Comparison of ENCODE assay signal across 8 mouse cellular contexts in the genomic region with DNA sequence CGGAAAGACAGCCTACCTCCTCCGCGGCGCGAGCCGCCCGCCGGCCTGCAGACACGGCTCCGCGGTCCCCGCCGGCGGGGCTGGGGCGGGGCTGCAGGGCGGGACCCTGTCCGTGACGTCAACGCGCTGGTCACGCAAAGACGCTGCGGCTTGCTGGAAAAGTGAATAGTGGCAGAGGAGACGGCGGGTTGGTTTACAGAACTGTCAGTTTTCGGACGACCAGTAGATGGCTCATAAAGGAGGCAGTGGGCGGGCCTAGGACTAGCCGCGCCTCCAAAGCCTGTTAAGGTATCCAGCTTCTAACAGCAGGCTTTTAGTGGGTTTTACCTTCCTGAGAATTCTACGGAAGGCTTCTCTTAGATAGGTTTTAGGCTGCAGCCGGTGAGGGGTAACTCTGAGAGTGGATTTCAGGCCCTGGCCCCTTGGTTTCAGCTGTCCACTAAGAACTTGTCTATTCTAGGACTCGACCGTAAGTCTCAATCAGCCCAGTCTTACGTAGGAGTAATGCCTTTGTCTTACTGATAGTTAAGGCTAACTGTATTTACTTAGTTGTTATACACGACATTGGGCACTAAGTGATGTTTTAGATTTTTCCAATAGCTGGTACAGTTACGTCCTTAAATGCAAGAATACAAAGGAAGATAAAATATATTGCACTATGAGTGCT. TPM values are rescaled to one million over a fixed set of nuclear protein-coding genes. Genes with fewer than 3 reads are reported as not detected.
DNase-seq lines count a peak whose midpoint lies in the region; ATAC-seq lines count a peak whose summit lies in the region.

A gene (minus strand): TSS at position 108 of the 667 bp plus-strand sequence.

- peak within 1 kb of the TSS; percentile 86 for H3K9ac ChIP-seq in intestine, embryonic 14.5 days (ENCODE audit: low read length)

- WGBS in intestine, embryonic 14.5 days = 1% methylated on average over 37 of the region's 37 CpGs

- H3K27me3 ChIP-seq in intestine, embryonic 14.5 days (replicated peaks; ENCODE audit: control insufficient read depth, insufficient read depth, low read length) = no peaks in the 10 kb centered on the region

- no peaks in the 10 kb centered on the region for H3K36me3 ChIP-seq in intestine, embryonic 14.5 days (ENCODE audit: control insufficient read depth, insufficient read depth, low read length)

- peak within 1 kb of the TSS; percentile 80 for H3K4me3 ChIP-seq in intestine, embryonic 14.5 days (ENCODE audit: low read depth, low read length)

- DNase-seq in adrenal gland, adult 18-20 months (ENCODE audit: low spot score in 2 of 2) = peak; percentile 96 to 97
- DNase-seq in embryo, embryonic 11 days = peak; percentile 97
- peak; percentile 99 for DNase-seq in gastrocnemius, postnatal 25 days
- peak; percentile 98 for DNase-seq in intestine, embryonic 14.5 days (ENCODE audit: low spot score)
- DNase-seq in left cerebral cortex, postnatal 14 days (ENCODE audit: low spot score in 2 of 2) = peak; percentile 99 to 100
- DNase-seq in mesoderm, embryonic 11.5 days (ENCODE audit: low read depth, low spot score) = peak; percentile 98
- peak; percentile 99 to 100 for DNase-seq in right cerebral cortex, postnatal 36 days (ENCODE audit: low spot score in 2 of 2)
- peak; percentile 96 for DNase-seq in yolk sac, embryonic 10.5 days (ENCODE audit: low spot score)

- no peaks in the 10 kb centered on the region for H3K9me3 ChIP-seq in intestine, embryonic 14.5 days (ENCODE audit: control insufficient read depth, low read length)

- intact Hi-C loops in left cerebral cortex, postnatal 14 days (cut with DNase I) = no loop called here

- ATAC-seq in intestine, embryonic 14.5 days (replicated peaks; ENCODE audit: low FRiP score, low TSS enrichment, low read depth) = peak; percentile 99

- peak within 1 kb of the TSS; percentile 60 for H3K27ac ChIP-seq in intestine, embryonic 14.5 days (ENCODE audit: low read depth)

- H3K4me2 ChIP-seq in intestine, embryonic 14.5 days (ENCODE audit: low read length) = peak within 1 kb of the TSS; percentile 68

- H3K4me1 ChIP-seq in intestine, embryonic 14.5 days (replicated peaks; ENCODE audit: control insufficient read depth, insufficient read depth, low read length) = peaks cover 10% of the 10 kb centered on the region; the same call in 1 of the 2 replicates

RNA-seq across cellular contexts. Expression of the gene that starts here (rescaled TPM):
- total RNA-seq in adrenal gland, adult 18-20 months (2021) = 10 to 100 TPM; 25.9 to 32.8 TPM
- total RNA-seq in gastrocnemius, postnatal 25 days (2021) = 1 to 10 TPM; 5.2 to 8.5 TPM
- polyA plus RNA-seq in intestine, embryonic 14.5 days (2014; fragmentation: Nextera tagmentation; extraction: Ambion mirVana) = 98.7 and 100 TPM in 2 replicates
- 10 to 100 TPM; 69.5 to 74.5 TPM for total RNA-seq in left cerebral cortex, postnatal 14 days (2021)

Comparison
In these comparisons a context has a peak if more than half of its experiments do, and no peak if none do; other contexts are left out.
1. Peak in every context shown above with its lines: DNase-seq, ATAC-seq, H3K4me3 ChIP-seq and H3K27ac ChIP-seq.